Mouse (Mus musculus): ENCODE measurements at regions not wholly inside any gene's neighbourhood (a gene's known extent, or its start where the extent isn't known, plus 50 kb on each side); places are given as distances from the start of the nearest gene placed in this dataset.

- TF ChIP-seq CTCF (IDR thresholded peaks at IDR 0.05; ENCODE audit: insufficient read depth, low read length) = no peak
- TF ChIP-seq POLR2A (IDR thresholded peaks at IDR 0.05; ENCODE audit: borderline replicate concordance, extremely low read depth, low read depth, low read length) = no peak
Measured at GRCm38 (mm10) chr3:148632449-148632848, 357.9 kb downstream of the Adgrl2 start.
